Mouse (Mus musculus) testis, adult 2 months (tissue): ENCODE data around the gene Gm36028. TPM values are rescaled to one million over a fixed set of nuclear protein-coding genes. Genes with fewer than 3 reads are reported as not detected.

Source experiments
- H3K27ac ChIP-seq: fragments of 200-500 bp; 2 replicates; pipeline ENCODE4 v1.5.1; 2012; ENCODE audit warnings: low read depth, low read length; ENCODE audit not compliant: control insufficient read depth, insufficient read depth
- H3K27me3 ChIP-seq: fragments of 200-500 bp; 2 replicates; pipeline ENCODE4 v1.6.1; 2012; ENCODE audit warnings: mild to moderate bottlenecking, low read length, moderate library complexity; ENCODE audit not compliant: control insufficient read depth, insufficient read depth
- H3K36me3 ChIP-seq: fragments of 200-500 bp; 2 replicates; pipeline ENCODE4 v1.6.1; 2012; ENCODE audit warnings: mild to moderate bottlenecking, low read length; ENCODE audit not compliant: control insufficient read depth, insufficient read depth
- H3K4me1 ChIP-seq: fragments of 200-500 bp; 2 replicates; pipeline ENCODE4 v1.6.1; 2012; ENCODE audit warnings: low read length; ENCODE audit not compliant: control insufficient read depth, insufficient read depth
- H3K4me3 ChIP-seq: fragments of 200-500 bp; 2 replicates; pipeline ENCODE4 v1.5.1; 2012; ENCODE audit warnings: low read depth, mild to moderate bottlenecking, low read length, moderate library complexity, mixed read lengths; ENCODE audit not compliant: control insufficient read depth
- CTCF ChIP-seq: fragments of 200-500 bp; IDR thresholded peaks from 2 replicates; pipeline ENCODE4 v1.5.1; 2012; ENCODE audit warnings: low read depth, mild to moderate bottlenecking, inconsistent platforms, low read length, moderate library complexity; ENCODE audit not compliant: control insufficient read depth, insufficient read depth, insufficient replicate concordance
- POLR2A ChIP-seq: fragments of 200-500 bp; IDR thresholded peaks from 2 replicates; pipeline ENCODE4 v1.6.1; 2012; ENCODE audit warnings: low read depth, mild to moderate bottlenecking, inconsistent platforms, low read length, moderate library complexity; ENCODE audit not compliant: control insufficient read depth
- polyA plus RNA-seq: library from polyadenylated mRNA; depleted of rRNA; stranded (reverse); fragments of >200 nt; gene quantifications from 2 replicates; pipeline ENCODE4 v1.2.3, GENCODE M21; 2012; rRNA removed

The Gm36028 gene
- polyA plus RNA-seq, 1 experiment = 1.2 TPM

DNA sequence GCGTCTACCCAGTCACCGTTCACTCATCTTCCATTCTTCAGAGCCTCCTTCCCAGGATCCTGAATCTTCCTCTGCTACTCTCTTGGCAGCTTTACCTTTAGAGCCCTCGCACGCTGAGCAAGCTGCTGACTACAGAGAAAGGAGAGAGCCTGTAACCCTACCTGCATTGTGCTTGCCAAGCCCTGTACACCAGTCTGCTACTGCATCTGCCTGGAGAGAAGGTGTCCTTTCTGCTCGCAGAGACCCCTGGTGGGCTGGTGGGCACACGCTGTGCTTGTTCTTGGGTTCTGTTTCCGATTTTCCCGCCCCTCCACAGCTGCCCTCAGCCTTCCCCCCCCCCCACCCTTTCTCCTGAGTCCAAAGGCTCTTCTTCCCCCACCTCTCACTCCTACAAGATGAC lies 53.7 kb downstream of the Gm36028 start:
- Histone ChIP-seq H3K36me3 (no peaks in the 10 kb centered on the region), H3K27ac (no peak overlapping the region)
- TF ChIP-seq POLR2A (no peak), CTCF (no peak)

DNA sequence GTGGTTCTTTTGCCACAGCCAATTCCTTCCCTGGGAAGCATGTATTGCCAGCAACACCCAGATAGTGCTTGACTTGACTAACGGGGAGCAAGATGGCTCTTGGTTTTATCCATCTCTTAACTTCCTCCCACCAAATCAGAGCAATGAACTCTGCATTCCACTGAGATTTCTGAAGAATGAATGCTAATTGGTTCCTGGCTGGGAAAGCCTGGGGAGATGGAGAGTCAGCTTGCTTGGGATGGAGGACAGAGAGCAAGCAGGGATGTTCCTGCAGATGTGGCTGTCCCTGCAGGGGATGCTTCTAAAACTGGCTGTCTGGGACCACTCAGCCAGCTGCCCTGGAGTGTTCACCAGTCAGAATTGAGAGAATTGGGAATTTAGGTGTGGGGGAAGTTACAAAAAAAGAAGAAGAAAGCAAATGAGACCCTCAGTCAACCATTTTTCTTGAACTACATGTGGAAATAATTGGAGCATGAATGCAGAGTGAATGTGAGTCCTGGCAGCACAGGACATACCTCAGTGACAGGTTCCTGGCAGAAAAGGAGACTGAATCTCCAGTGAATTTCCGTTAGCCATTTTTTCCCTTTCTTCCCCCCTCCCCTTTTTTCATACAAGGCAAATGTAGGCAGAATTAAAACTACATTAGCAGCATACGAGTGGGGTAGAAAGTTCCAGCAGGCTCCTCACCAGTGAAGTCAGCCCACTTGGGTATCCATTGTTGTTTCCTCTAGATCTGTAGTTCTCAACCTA lies 55.0 kb downstream of the Gm36028 start:
- TF ChIP-seq CTCF = no peak
- Histone ChIP-seq H3K4me3 (no peak overlapping the region), H3K27me3 (no peaks in the 10 kb centered on the region), H3K4me1 (no peaks in the 10 kb centered on the region; the same call in 1 of the 2 replicates), H3K27ac (no peak overlapping the region), H3K36me3 (no peaks in the 10 kb centered on the region)

More for the DNA sequence above, 53.7 kb downstream of the Gm36028 start:
- Histone ChIP-seq H3K4me1 (peaks cover under 1% of the 10 kb centered on the region; the same call in 1 of the 2 replicates), H3K4me3 (no peak overlapping the region), H3K27me3 (no peaks in the 10 kb centered on the region)

DNA sequence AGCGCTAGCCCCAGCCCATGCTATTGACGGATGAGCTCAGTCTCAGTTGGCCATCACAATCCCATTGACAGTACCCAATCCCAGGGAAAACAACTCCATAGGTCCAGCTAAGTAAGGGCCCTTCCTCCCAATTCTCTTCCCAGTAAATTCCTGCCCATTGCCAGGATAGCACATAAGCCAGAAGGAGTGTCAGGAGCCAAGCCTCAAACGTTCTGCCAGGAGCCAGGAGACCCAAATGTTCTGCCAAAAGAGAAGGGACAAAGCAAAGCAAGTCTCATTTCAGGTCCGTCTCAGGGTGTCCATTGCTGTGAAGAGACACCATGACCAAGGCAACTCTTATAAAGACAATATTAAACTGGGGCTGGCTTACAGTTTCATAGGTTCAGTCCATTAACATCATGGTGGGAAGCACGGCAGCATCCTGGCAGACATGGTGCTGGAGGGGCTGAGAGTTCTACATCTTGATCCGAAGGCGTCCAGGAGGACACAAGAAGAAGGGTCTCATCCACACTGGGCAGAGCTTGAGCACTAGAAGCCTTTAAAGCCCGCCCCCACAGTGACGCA lies 57.5 kb downstream of the Gm36028 start:
- Histone ChIP-seq H3K27me3 (no peaks in the 10 kb centered on the region), H3K36me3 (no peaks in the 10 kb centered on the region), H3K4me3 (no peak overlapping the region), H3K27ac (no peak overlapping the region), H3K4me1 (no peaks in the 10 kb centered on the region; the same call in 1 of the 2 replicates)
- no peak for TF ChIP-seq CTCF
- TF ChIP-seq POLR2A = no peak

DNA sequence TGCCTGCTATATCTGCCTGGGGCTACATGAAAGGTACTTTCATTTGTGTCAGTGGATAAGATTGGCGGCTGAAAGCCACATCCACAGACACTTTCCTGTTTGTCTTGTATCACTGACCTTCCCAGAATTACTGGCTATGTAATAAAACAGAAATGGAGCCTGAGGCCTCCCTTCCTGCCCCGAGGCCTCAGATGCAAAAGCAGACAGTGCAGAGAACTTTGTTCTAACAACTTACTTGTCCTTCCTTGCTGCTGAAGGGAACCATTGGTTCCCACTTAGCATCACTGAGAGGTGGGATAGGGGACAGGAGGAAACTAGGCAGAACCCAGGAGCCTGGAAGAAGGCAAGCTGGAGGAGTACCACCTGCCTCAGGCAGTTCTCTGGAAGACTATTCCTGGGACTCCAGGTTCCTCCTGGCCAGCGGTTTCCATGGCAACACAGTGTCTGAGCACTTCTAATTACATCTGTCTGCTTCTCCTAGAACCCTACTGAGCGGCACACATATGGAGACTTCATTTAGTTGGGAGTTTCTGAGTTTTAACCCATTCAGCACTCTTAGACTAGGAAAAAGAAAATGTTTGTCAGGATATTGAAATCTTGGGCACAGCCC lies 58.2 kb downstream of the Gm36028 start:
- Histone ChIP-seq H3K4me3 (no peak overlapping the region), H3K4me1 (no peaks in the 10 kb centered on the region; the same call in 1 of the 2 replicates), H3K27me3 (no peaks in the 10 kb centered on the region), H3K27ac (no peak overlapping the region), H3K36me3 (no peaks in the 10 kb centered on the region)
- TF ChIP-seq CTCF (no peak), POLR2A (no peak)

DNA sequence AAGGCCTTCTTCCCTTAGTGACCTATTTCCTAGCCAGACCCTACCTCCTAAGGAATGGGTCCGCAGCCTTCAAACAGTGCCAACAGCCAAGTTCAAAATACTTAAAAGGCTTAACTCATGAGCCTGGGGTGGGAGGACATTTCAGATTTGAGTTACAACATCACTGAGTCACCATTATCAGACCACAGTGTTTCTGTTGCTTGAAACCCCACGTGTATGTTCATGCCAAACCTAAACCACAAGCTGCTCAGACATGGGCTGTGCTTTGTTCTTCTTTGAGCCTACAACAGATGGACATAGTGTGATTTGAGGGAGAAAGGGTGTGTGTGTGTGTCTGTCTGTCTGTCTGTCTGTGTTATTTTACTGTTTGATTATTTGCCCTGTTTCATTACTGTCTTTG lies 59.8 kb downstream of the Gm36028 start:
- no peaks in the 10 kb centered on the region; the same call in 1 of the 2 replicates for H3K4me1 ChIP-seq
- no peaks in the 10 kb centered on the region for H3K36me3 ChIP-seq
- H3K27ac ChIP-seq = no peak overlapping the region
- no peaks in the 10 kb centered on the region for H3K27me3 ChIP-seq
- TF ChIP-seq CTCF (no peak), POLR2A (no peak)
- H3K4me3 ChIP-seq = no peak overlapping the region

Other genes starting within 250 kb of the Gm36028 start
- gene Ndufb4, start 206.7 kb downstream of the Gm36028 start, polyA plus RNA-seq = 74.9 and 80.9 TPM in 2 replicates
- 4.8 and 5.4 TPM in 2 replicates for gene Fstl1, start 84.3 kb downstream of the Gm36028 start, polyA plus RNA-seq
- gene Lrrc58, start 7.2 kb upstream of the Gm36028 start, polyA plus RNA-seq = 9.4 and 12.5 TPM in 2 replicates
- gene Gpr156, start 55.4 kb upstream of the Gm36028 start, polyA plus RNA-seq = 0.91 and 0.98 TPM in 2 replicates
- 99.8 and 129 TPM in 2 replicates for gene Gsk3b, start 227.9 kb upstream of the Gm36028 start, polyA plus RNA-seq